Mouse (Mus musculus): ENCODE results near the gene Ttc39a. TPM values are rescaled to one million over a fixed set of nuclear protein-coding genes. Genes with fewer than 3 reads are reported as not detected.

Ttc39a gene
- polyA plus RNA-seq, 1 experiment from 2014 or later = 2.8 TPM

- ATAC-seq = no peak
- Histone ChIP-seq H3K9ac (ENCODE audit: low read depth, low read length) (no peak overlapping the region), H3K27me3 (ENCODE audit: control insufficient read depth, insufficient read depth, low read depth, low read length) (no peaks in the 10 kb centered on the region), H3K4me1 (ENCODE audit: control insufficient read depth, insufficient read depth, low read length) (peaks cover 15% of the 10 kb centered on the region), H3K9me3 (replicated peaks; ENCODE audit: control insufficient read depth, low read length, poor library complexity, severe bottlenecking) (no peaks in the 10 kb centered on the region), H3K27ac (ENCODE audit: low read length) (no peak overlapping the region), H3K4me3 (ENCODE audit: low read depth, low read length) (no peak overlapping the region), H3K4me2 (ENCODE audit: low read length) (no peak overlapping the region), H3K36me3 (ENCODE audit: control insufficient read depth, insufficient read depth, low read length) (0 out of 2 replicates have a peak, but pooled peaks cover 5% of the 10 kb centered on the region)
- 94% methylated on average over 3 of the region's 3 CpGs for WGBS
These were observed 71.0 kb downstream of the Ttc39a start for GRCm38 (mm10) chr4:109477454-109477853.

DNA sequence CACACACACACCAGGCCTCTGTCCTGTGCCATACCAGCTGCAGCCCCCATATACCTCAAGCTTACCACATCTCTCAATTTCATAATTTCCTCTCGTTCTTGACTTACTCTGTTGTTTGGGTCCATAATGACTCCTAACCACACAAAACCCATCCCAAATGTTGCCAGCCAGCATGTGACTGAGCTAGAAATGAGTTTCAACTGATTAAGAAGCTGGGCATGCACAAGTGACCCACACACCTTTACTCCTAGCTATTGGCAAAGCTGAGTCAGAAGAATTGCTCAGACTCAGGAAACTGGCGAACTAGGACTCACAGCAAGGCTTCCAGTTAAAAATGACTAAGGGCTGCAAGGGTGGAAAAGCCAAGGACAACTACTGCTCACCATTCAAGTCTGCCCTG, 75.0 kb downstream of the Ttc39a start:
- no peak overlapping the region for H3K27ac ChIP-seq (ENCODE audit: low read length)
- no peak overlapping the region for H3K9ac ChIP-seq (ENCODE audit: low read depth, low read length)
- no peaks in the 10 kb centered on the region for H3K4me1 ChIP-seq (ENCODE audit: control insufficient read depth, insufficient read depth, low read length)
- H3K4me3 ChIP-seq (ENCODE audit: low read depth, low read length) = no peak overlapping the region
- no peaks in the 10 kb centered on the region for H3K36me3 ChIP-seq (ENCODE audit: control insufficient read depth, insufficient read depth, low read length)
- no peak for ATAC-seq
- no peak overlapping the region for H3K4me2 ChIP-seq (ENCODE audit: low read length)
- H3K9me3 ChIP-seq (replicated peaks; ENCODE audit: control insufficient read depth, low read length, poor library complexity, severe bottlenecking) = no peaks in the 10 kb centered on the region
- H3K27me3 ChIP-seq (ENCODE audit: control insufficient read depth, insufficient read depth, low read depth, low read length) = no peaks in the 10 kb centered on the region
- 89% methylated on average over 2 of the region's 2 CpGs for WGBS

DNA sequence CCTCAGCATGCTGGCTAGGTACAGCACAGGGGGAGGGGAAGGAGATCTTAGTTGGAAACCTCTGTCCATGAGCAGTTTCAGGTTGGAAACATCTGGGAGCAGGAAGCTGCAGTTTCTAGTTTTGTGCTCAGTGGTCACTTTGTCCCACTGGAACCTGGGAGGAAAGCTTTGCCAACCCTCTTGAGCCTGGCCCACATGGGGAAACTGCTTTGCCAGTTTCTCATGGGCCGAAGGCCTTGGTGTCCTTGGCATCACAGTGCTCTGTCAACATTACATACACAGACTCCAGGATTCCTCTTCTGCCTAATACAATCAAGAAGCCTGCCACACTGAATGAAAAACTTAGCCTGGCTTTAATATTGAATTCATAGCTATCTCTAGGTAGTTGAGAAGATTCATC, 76.3 kb downstream of the Ttc39a start:
- ATAC-seq = no peak
- WGBS = 95% methylated on average over 1 of the region's 1 CpGs
- no peak overlapping the region for H3K4me2 ChIP-seq (ENCODE audit: low read length)
- H3K27ac ChIP-seq (ENCODE audit: low read length) = no peak overlapping the region
- H3K27me3 ChIP-seq (ENCODE audit: control insufficient read depth, insufficient read depth, low read depth, low read length) = no peaks in the 10 kb centered on the region
- no peaks in the 10 kb centered on the region for H3K4me1 ChIP-seq (ENCODE audit: control insufficient read depth, insufficient read depth, low read length)
- H3K36me3 ChIP-seq (ENCODE audit: control insufficient read depth, insufficient read depth, low read length) = no peaks in the 10 kb centered on the region
- H3K9me3 ChIP-seq (replicated peaks; ENCODE audit: control insufficient read depth, low read length, poor library complexity, severe bottlenecking) = no peaks in the 10 kb centered on the region
- no peak overlapping the region for H3K9ac ChIP-seq (ENCODE audit: low read depth, low read length)
- no peak overlapping the region for H3K4me3 ChIP-seq (ENCODE audit: low read depth, low read length)

- Histone ChIP-seq H3K4me2 (ENCODE audit: low read length) (no peak within 1 kb of the TSS), H3K27ac (ENCODE audit: low read length) (no peak within 1 kb of the TSS), H3K36me3 (ENCODE audit: control insufficient read depth, insufficient read depth, low read length) (no peaks in the 10 kb centered on the region), H3K4me3 (ENCODE audit: low read depth, low read length) (no peak within 1 kb of the TSS), H3K9me3 (replicated peaks; ENCODE audit: control insufficient read depth, low read length, poor library complexity, severe bottlenecking) (no peaks in the 10 kb centered on the region), H3K9ac (ENCODE audit: low read depth, low read length) (no peak within 1 kb of the TSS), H3K4me1 (ENCODE audit: control insufficient read depth, insufficient read depth, low read length) (no peaks in the 10 kb centered on the region), H3K27me3 (ENCODE audit: control insufficient read depth, insufficient read depth, low read depth, low read length) (no peaks in the 10 kb centered on the region)
- no peak for ATAC-seq
- WGBS = 86% methylated on average over 3 of the region's 3 CpGs
These were observed 78.2 kb downstream of the Ttc39a start, which contains the start of gene Rnf11 for GRCm38 (mm10) chr4:109484621-109485020. Gene Rnf11 (minus strand): TSS chr4:109484728.

- Histone ChIP-seq H3K27me3 (ENCODE audit: control insufficient read depth, insufficient read depth, low read depth, low read length) (no peaks in the 10 kb centered on the region), H3K9me3 (replicated peaks; ENCODE audit: control insufficient read depth, low read length, poor library complexity, severe bottlenecking) (no peaks in the 10 kb centered on the region), H3K36me3 (ENCODE audit: control insufficient read depth, insufficient read depth, low read length) (no peaks in the 10 kb centered on the region), H3K4me2 (ENCODE audit: low read length) (no peak overlapping the region), H3K4me1 (ENCODE audit: control insufficient read depth, insufficient read depth, low read length) (no peaks in the 10 kb centered on the region), H3K9ac (ENCODE audit: low read depth, low read length) (no peak overlapping the region), H3K27ac (ENCODE audit: low read length) (no peak overlapping the region), H3K4me3 (ENCODE audit: low read depth, low read length) (no peak overlapping the region)
- no peak for ATAC-seq
- WGBS = 81% methylated on average over 1 of the region's 1 CpGs
These were observed 82.4 kb downstream of the Ttc39a start for GRCm38 (mm10) chr4:109488812-109489211.

- Histone ChIP-seq H3K4me1 (ENCODE audit: control insufficient read depth, insufficient read depth, low read length) (no peaks in the 10 kb centered on the region), H3K9me3 (replicated peaks; ENCODE audit: control insufficient read depth, low read length, poor library complexity, severe bottlenecking) (no peaks in the 10 kb centered on the region), H3K4me2 (ENCODE audit: low read length) (no peak overlapping the region), H3K27me3 (ENCODE audit: control insufficient read depth, insufficient read depth, low read depth, low read length) (no peaks in the 10 kb centered on the region; the same call in 1 of the 2 replicates), H3K4me3 (ENCODE audit: low read depth, low read length) (no peak overlapping the region), H3K9ac (ENCODE audit: low read depth, low read length) (no peak overlapping the region), H3K36me3 (ENCODE audit: control insufficient read depth, insufficient read depth, low read length) (no peaks in the 10 kb centered on the region), H3K27ac (ENCODE audit: low read length) (no peak overlapping the region)
- no peak for ATAC-seq
These were observed 87.2 kb downstream of the Ttc39a start for GRCm38 (mm10) chr4:109493581-109493980.

Other genes with a start within 250 kb of the Ttc39a start
- gene Osbpl9, start 204.4 kb upstream of the Ttc39a start, polyA plus RNA-seq (2015; fragmentation: Nextera tagmentation; extraction: Ambion mirVana) = 73.2 and 77.3 TPM in 2 replicates
- gene Calr4, start 172.1 kb upstream of the Ttc39a start, polyA plus RNA-seq (2015; fragmentation: Nextera tagmentation; extraction: Ambion mirVana) = 0.44 and 0.62 TPM in 2 replicates
- 67.8 and 69.5 TPM in 2 replicates for gene Eps15, start 126.4 kb upstream of the Ttc39a start, polyA plus RNA-seq (2015; fragmentation: Nextera tagmentation; extraction: Ambion mirVana)
- 64.3 and 68.5 TPM in 2 replicates for gene Rnf11, start 78.1 kb downstream of the Ttc39a start, polyA plus RNA-seq (2015; fragmentation: Nextera tagmentation; extraction: Ambion mirVana)
- not detected in 2 replicates for gene 4930522H14Rik, start 124.7 kb downstream of the Ttc39a start, polyA plus RNA-seq (2015; fragmentation: Nextera tagmentation; extraction: Ambion mirVana)